Mouse (Mus musculus) forebrain, embryonic 12.5 days (tissue): ENCODE data around the gene Cacna2d3. TPM values are rescaled to one million over a fixed set of nuclear protein-coding genes. Genes with fewer than 3 reads are reported as not detected.
A peak's percentile ranks its signal among the peaks of the same experiment; 100 is the strongest.

Experiments used
- ATAC-seq: fragments of 200-750 bp; cut with Nextera tagmentation; 2 replicates; pipeline ENCODE4 v1.8.0; 2017; ENCODE audit warnings: moderate TSS enrichment; ENCODE audit not compliant: low FRiP score
- H3K27ac ChIP-seq: fragments of 300-500 bp; sonication (generic); 2 replicates; pipeline ENCODE4 v1.5.1; 2016; ENCODE audit warnings: mild to moderate bottlenecking
- H3K27me3 ChIP-seq: fragments of 300-500 bp; sonication (generic); 2 replicates; pipeline ENCODE4 v1.6.1; 2016; ENCODE audit warnings: mild to moderate bottlenecking
- H3K36me3 ChIP-seq: fragments of 300-500 bp; sonication (generic); replicated peaks from 2 replicates; pipeline ENCODE4 v1.6.1; 2016; ENCODE audit warnings: mild to moderate bottlenecking
- H3K4me1 ChIP-seq: fragments of 300-500 bp; sonication (generic); 2 replicates; pipeline ENCODE4 v1.6.1; 2016
- H3K4me2 ChIP-seq: fragments of 300-500 bp; sonication (generic); 2 replicates; pipeline ENCODE4 v1.6.1; 2016; ENCODE audit warnings: mild to moderate bottlenecking, moderate library complexity
- H3K4me3 ChIP-seq: fragments of 300-500 bp; sonication (generic); replicated peaks from 2 replicates; pipeline ENCODE4 v1.5.1; 2016; ENCODE audit warnings: mild to moderate bottlenecking
- H3K9ac ChIP-seq: fragments of 300-500 bp; sonication (generic); 2 replicates; pipeline ENCODE4 v1.6.1; 2016; ENCODE audit warnings: mild to moderate bottlenecking
- H3K9me3 ChIP-seq: fragments of 300-500 bp; sonication (generic); 2 replicates; pipeline ENCODE4 v1.6.1; 2016
- WGBS: fragments of 180-500 bp; shearing (Covaris S2); methylation state at CpG from one replicate; pipeline ENCODE4 v1.1.7; 2016; 5-methylcytosine and 5-hydroxymethylcytosine counted together
- polyA plus RNA-seq: library from polyadenylated mRNA; unstranded; fragments of >200 nt; fragmentation: Nextera tagmentation; extraction: Ambion mirVana; gene quantifications from 2 replicates; pipeline ENCODE4 v1.2.1, GENCODE M21; 2016

Cacna2d3 gene
- polyA plus RNA-seq, 1 experiment from 2014 or later: 15.3 TPM

DNA sequence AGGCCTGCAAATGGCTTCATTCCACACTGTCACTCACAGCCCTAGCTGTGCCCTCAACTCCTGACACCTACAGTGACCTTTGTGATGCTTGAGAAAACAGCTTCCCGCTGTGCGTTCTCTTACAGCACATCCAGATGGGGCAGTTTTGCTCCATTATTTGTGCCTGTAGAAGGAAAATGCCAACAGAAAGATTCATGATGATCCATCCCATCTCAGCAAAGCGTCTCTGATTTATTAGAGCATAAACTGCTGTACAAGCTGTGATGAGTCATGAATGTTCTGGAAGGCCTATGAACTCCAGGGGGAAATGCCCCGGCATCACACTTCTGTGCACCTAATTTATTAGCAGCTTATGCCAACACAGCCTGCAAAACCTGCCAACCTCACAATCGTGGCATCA lies 453.1 kb downstream of the Cacna2d3 start:
- peaks cover 7% of the 10 kb centered on the region; the same call in 1 of the 2 replicates for H3K4me1 ChIP-seq

GRCm38 (mm10) chr14:29267233-29267874 lies 454.3 kb downstream of the Cacna2d3 start:
- no peak overlapping the region for H3K9ac ChIP-seq
- H3K4me3 ChIP-seq: no peak overlapping the region
- no peak for ATAC-seq
- H3K27me3 ChIP-seq: no peaks in the 10 kb centered on the region
- H3K36me3 ChIP-seq: no peaks in the 10 kb centered on the region
- WGBS: 72% methylated on average over 5 of the region's 5 CpGs
- H3K9me3 ChIP-seq: no peaks in the 10 kb centered on the region
- peaks cover 7% of the 10 kb centered on the region; the same call in 1 of the 2 replicates for H3K4me1 ChIP-seq
- no peak overlapping the region for H3K4me2 ChIP-seq
- H3K27ac ChIP-seq: no peak overlapping the region

More for the DNA sequence above, 453.1 kb downstream of the Cacna2d3 start:
- no peaks in the 10 kb centered on the region for H3K36me3 ChIP-seq
- H3K27ac ChIP-seq: no peak overlapping the region
- H3K4me3 ChIP-seq: no peak overlapping the region
- no peak overlapping the region for H3K4me2 ChIP-seq
- ATAC-seq: no peak
- H3K27me3 ChIP-seq: no peaks in the 10 kb centered on the region
- no peak overlapping the region for H3K9ac ChIP-seq
- WGBS: 74% methylated on average over 5 of the region's 5 CpGs
- no peaks in the 10 kb centered on the region for H3K9me3 ChIP-seq

DNA sequence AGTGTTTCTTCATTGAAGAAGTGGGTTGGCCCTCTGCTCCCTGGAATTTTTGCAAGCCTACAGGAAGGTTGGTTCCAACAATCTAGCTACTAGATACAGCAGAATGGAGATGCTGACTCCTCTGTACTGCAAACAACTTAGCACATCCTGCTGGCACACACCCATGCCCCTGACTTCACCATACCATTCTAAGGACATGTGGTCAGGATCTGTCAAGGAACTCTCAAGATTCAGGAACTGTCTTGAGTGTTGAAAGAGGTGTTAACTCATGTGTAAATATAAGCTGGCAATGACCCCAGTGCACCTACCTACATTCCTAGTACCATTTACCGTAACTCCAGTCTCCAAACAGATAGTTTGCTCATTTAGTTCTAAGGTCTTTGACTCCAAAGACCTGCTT lies 461.0 kb downstream of the Cacna2d3 start:
- Histone ChIP-seq H3K9ac (no peak overlapping the region), H3K9me3 (no peaks in the 10 kb centered on the region), H3K4me3 (no peak overlapping the region), H3K36me3 (no peaks in the 10 kb centered on the region), H3K27me3 (no peaks in the 10 kb centered on the region), H3K27ac (no peak overlapping the region), H3K4me2 (no peak overlapping the region), H3K4me1 (no peaks in the 10 kb centered on the region)
- 100% methylated on average over 1 of the region's 1 CpGs for WGBS
- no peak for ATAC-seq

DNA sequence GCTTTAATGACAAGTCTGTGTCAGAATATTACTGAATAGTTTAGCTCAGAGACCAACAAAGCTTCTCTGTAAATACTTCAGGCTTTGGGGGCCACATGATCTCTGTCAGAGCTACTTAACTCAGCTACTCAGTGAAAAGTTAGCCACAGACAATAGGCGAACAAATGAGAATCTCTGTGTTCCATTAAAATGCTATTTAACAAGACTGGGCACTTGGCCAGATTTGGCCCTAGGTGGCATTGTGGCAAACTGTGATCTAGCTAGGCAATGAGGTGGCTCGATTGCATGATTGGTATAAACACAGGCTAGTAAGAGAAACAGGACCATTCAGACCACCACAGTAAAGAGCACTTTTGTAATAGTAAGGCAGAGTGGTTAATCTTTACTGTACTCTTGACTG lies 478.1 kb downstream of the Cacna2d3 start:
- Histone ChIP-seq H3K27me3 (no peaks in the 10 kb centered on the region), H3K4me2 (no peak overlapping the region), H3K4me3 (no peak overlapping the region), H3K4me1 (peaks cover 2% of the 10 kb centered on the region; the same call in 1 of the 2 replicates), H3K36me3 (no peaks in the 10 kb centered on the region), H3K27ac (no peak overlapping the region), H3K9ac (no peak overlapping the region), H3K9me3 (peaks cover 10% of the 10 kb centered on the region; the same call in 1 of the 2 replicates)
- ATAC-seq: no peak
- 48% methylated on average over 2 of the region's 2 CpGs for WGBS

DNA sequence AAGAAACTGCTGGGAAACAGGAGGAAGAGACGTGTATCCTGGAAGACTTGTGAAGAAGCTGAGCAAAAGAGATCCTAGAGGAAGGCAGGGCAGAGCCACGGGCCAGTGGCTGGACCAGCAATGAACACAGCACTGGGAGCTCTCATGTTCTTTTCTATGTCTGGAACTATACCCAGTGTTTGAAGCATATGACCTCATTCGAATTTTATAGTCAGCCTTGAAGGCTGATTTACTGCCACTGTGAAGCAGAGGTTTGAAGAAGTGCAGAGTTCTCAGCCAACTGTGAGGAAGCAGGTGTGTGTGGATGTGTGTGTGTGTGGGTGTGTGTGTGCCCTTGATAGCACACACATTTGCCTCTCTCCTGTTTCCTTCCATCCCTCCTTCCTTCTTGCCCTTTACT lies 483.2 kb downstream of the Cacna2d3 start:
- no peak for ATAC-seq
- Histone ChIP-seq H3K9ac (no peak overlapping the region), H3K4me3 (no peak overlapping the region), H3K9me3 (0 out of 2 replicates have a peak, but pooled peaks cover 2% of the 10 kb centered on the region), H3K4me2 (no peak overlapping the region), H3K27ac (no peak overlapping the region), H3K36me3 (no peaks in the 10 kb centered on the region), H3K4me1 (no peaks in the 10 kb centered on the region), H3K27me3 (no peaks in the 10 kb centered on the region)
- WGBS: 82% methylated on average over 3 of the region's 3 CpGs

DNA sequence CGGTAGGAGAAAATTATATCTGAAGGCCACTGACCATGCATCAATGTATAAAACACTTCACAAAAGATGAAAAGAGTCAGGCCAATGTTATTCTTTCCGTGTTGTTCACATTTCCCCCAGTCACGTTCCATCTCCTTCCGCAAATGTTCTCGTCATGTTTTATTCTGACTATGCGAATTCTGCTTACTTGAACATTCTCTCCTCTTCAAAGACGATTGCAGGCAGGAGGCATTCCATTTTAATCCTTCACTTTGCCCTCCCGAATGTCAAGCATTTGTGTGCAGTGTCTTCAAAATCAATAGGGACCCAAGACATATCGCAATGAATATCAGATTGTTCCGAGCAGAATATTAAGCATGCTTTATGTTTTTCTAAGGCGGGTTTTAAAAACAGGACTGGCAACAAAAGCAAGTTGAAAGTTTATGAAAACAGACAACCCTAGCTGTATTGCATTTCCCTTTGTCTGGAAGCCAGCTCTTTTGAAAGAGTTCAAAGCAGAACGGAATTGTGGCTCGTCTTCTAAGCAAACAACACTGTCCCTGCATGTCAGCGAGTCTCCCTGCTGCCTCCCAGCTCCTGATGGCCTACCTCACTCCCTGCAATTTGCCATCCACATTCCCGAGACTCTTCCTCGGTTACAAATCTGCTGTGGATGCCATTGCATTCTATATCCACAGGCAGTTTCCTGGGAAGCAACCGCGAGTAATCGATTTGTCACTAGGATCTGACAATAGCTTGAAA lies 492.5 kb downstream of the Cacna2d3 start:
- no peak overlapping the region for H3K9ac ChIP-seq
- H3K4me3 ChIP-seq: no peak overlapping the region
- no peaks in the 10 kb centered on the region for H3K36me3 ChIP-seq
- no peaks in the 10 kb centered on the region for H3K9me3 ChIP-seq
- ATAC-seq: no peak
- H3K4me2 ChIP-seq: no peak overlapping the region
- H3K27me3 ChIP-seq: no peaks in the 10 kb centered on the region
- H3K27ac ChIP-seq: peak overlapping the region; percentile 53
- 50% methylated on average over 19 of the region's 19 CpGs for WGBS
- H3K4me1 ChIP-seq: peaks cover 31% of the 10 kb centered on the region

- Histone ChIP-seq H3K4me3 (no peak overlapping the region), H3K27me3 (no peaks in the 10 kb centered on the region), H3K27ac (no peak overlapping the region; the same call in 1 of the 2 replicates), H3K36me3 (no peaks in the 10 kb centered on the region), H3K4me2 (no peak overlapping the region), H3K9me3 (no peaks in the 10 kb centered on the region), H3K4me1 (peaks cover 31% of the 10 kb centered on the region), H3K9ac (no peak overlapping the region)
- ATAC-seq: no peak
Observed at GRCm38 (mm10) chr14:29228471-29228870, 493.2 kb downstream of the Cacna2d3 start.

DNA sequence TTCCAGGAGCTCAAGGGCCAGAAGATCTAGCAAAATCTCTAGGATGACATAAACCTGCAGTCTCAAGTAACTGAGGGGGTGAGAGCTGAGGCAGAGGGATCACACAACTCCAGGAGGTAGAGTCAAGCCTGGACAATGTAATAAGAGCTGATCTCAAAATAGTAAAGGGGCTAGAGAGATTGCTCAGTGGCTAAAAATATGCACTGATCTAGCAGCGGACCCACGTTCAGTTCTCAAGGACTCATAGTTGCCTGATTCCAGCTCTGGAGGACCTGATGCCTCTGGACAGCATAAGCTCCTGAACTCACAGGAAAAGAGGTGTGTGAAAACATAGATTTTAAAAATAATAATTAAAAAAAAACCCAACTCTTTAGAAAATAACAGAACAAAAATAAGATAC lies 493.7 kb downstream of the Cacna2d3 start:
- Histone ChIP-seq H3K4me1 (peaks cover 31% of the 10 kb centered on the region), H3K36me3 (no peaks in the 10 kb centered on the region), H3K4me2 (no peak overlapping the region), H3K9me3 (no peaks in the 10 kb centered on the region), H3K4me3 (no peak overlapping the region), H3K27me3 (no peaks in the 10 kb centered on the region), H3K9ac (no peak overlapping the region), H3K27ac (no peak overlapping the region)
- 89% methylated on average over 2 of the region's 2 CpGs for WGBS
- ATAC-seq: no peak

DNA sequence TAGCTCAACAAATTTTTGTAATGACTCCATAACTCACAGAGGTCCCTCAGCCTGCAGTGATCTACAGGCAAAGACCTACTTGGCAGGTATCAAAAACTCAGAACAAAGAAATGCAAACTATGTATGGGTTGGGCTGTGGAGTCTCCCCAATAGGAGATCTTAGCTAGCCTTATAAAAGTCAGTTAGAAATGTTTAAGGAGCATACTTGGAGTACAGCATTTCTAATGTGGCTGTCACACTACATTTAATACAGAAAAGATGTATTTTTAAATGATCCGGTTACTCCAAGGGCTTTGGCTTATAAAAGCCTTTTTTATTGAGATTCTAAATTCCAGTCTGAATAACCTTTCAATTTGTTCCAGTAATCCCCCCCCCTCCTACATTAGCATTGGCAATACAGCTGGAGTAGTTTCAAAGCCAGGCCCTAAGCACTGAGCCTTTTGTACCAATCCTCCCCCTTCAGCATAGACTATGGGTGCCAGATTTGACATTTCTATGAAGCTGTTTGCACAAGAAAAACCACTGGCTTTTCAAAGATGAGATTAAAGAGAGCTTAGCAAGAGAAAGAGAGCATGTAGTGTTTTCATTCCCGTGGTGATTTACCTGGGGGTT lies 495.8 kb downstream of the Cacna2d3 start:
- peaks cover 31% of the 10 kb centered on the region for H3K4me1 ChIP-seq
- no peak overlapping the region for H3K27ac ChIP-seq
- no peak overlapping the region for H3K9ac ChIP-seq
- no peaks in the 10 kb centered on the region for H3K27me3 ChIP-seq
- WGBS: 27% methylated on average over 2 of the region's 2 CpGs
- H3K9me3 ChIP-seq: no peaks in the 10 kb centered on the region
- H3K4me3 ChIP-seq: no peak overlapping the region
- no peaks in the 10 kb centered on the region for H3K36me3 ChIP-seq
- no peak for ATAC-seq
- H3K4me2 ChIP-seq: no peak overlapping the region

DNA sequence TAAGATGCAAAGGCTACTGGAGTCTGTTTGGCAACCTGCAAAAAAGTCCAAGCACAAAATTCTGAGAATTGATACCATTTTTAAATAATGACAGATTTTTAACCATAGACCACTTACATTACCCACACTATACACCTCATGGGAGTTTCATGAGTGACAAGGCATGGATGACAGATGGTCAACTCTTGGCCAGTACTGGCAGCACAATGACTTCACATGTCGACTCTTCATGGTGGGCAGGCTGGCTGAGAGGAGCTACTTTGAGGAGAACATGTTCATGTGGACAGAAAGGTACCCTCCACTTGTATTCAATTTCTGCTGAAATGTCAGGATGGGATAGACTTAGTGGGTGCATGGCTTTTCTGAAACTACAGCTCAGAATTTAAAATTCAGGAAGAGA lies 498.7 kb downstream of the Cacna2d3 start:
- Histone ChIP-seq H3K27me3 (no peaks in the 10 kb centered on the region), H3K4me1 (peaks cover 12% of the 10 kb centered on the region; the same call in 1 of the 2 replicates), H3K4me2 (no peak overlapping the region), H3K9me3 (no peaks in the 10 kb centered on the region), H3K4me3 (no peak overlapping the region), H3K9ac (no peak overlapping the region), H3K36me3 (no peaks in the 10 kb centered on the region), H3K27ac (no peak overlapping the region)
- no peak for ATAC-seq
- 92% methylated on average over 1 of the region's 1 CpGs for WGBS

- 78% methylated on average over 4 of the region's 4 CpGs for WGBS
Observed at GRCm38 (mm10) chr14:29222191-29222882, 499.3 kb downstream of the Cacna2d3 start.

DNA sequence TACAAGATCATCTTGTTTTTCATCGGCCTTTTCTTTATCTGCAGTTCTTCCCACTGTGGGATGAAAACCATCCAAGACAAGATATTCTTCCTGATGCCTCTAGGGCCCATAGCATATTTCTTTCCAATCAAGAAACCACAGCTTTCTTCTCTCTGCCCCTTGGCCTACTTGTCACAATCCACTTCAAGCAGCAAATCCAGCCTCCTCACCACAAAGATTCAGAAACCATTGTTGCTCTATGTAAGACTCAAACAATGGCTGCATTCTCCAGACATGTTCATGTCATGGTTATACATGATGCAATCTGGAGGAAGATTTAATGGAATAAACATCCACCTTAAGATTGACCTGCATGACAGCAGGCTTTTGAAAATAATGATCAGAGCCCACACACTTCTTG lies 505.6 kb downstream of the Cacna2d3 start:
- Histone ChIP-seq H3K36me3 (no peaks in the 10 kb centered on the region), H3K9me3 (no peaks in the 10 kb centered on the region), H3K27me3 (no peaks in the 10 kb centered on the region), H3K4me3 (no peak overlapping the region), H3K27ac (no peak overlapping the region), H3K4me1 (no peaks in the 10 kb centered on the region), H3K4me2 (no peak overlapping the region), H3K9ac (no peak overlapping the region)
- no peak for ATAC-seq
- 79% methylated on average over 1 of the region's 1 CpGs for WGBS

More at GRCm38 (mm10) chr14:29222191-29222882, 499.3 kb downstream of the Cacna2d3 start:
- no peaks in the 10 kb centered on the region for H3K27me3 ChIP-seq
- H3K36me3 ChIP-seq: no peaks in the 10 kb centered on the region
- no peak for ATAC-seq
- H3K4me1 ChIP-seq: peaks cover 12% of the 10 kb centered on the region; the same call in 1 of the 2 replicates
- no peak overlapping the region for H3K9ac ChIP-seq
- H3K4me2 ChIP-seq: no peak overlapping the region
- no peak overlapping the region for H3K27ac ChIP-seq
- H3K4me3 ChIP-seq: no peak overlapping the region
- no peaks in the 10 kb centered on the region for H3K9me3 ChIP-seq
